Mouse (Mus musculus) midbrain, embryonic 11.5 days (tissue): ENCODE results near the gene Erv3. TPM values are rescaled to one million over a fixed set of nuclear protein-coding genes. Genes with fewer than 3 reads are reported as not detected.

Experiments
- ATAC-seq: fragments of 200-750 bp; cut with Nextera tagmentation; 2 replicates; pipeline ENCODE4 v1.8.0; 2017; ENCODE audit warnings: moderate TSS enrichment, moderate library complexity; ENCODE audit not compliant: low FRiP score
- DNase-seq: peaks from one replicate; pipeline ENCODE4 v3.0.0; 2015; ENCODE audit warnings: low spot score; ENCODE audit errors: missing footprints
- H3K27ac ChIP-seq: fragments of 300-500 bp; sonication (generic); 2 replicates; pipeline ENCODE4 v1.5.1; 2014; ENCODE audit warnings: low read depth, low read length
- H3K27me3 ChIP-seq: fragments of 300-500 bp; sonication (generic); 2 replicates; pipeline ENCODE4 v1.6.1; 2014; ENCODE audit warnings: mild to moderate bottlenecking, low read length, moderate library complexity, mixed read lengths; ENCODE audit not compliant: control insufficient read depth, insufficient read depth
- H3K36me3 ChIP-seq: fragments of 300-500 bp; sonication (generic); 2 replicates; pipeline ENCODE4 v1.6.1; 2014; ENCODE audit warnings: mild to moderate bottlenecking, low read length, moderate library complexity, mixed read lengths; ENCODE audit not compliant: control insufficient read depth, insufficient read depth
- H3K4me1 ChIP-seq: fragments of 300-500 bp; sonication (generic); 2 replicates; pipeline ENCODE4 v1.6.1; 2014; ENCODE audit warnings: low read length; ENCODE audit not compliant: control insufficient read depth, insufficient read depth
- H3K4me2 ChIP-seq: fragments of 300-500 bp; sonication (generic); 2 replicates; pipeline ENCODE4 v1.6.1; 2014; ENCODE audit warnings: mild to moderate bottlenecking, moderate library complexity
- H3K4me3 ChIP-seq: fragments of 300-500 bp; sonication (generic); 2 replicates; pipeline ENCODE4 v1.5.1; 2014; ENCODE audit warnings: low read depth, low read length
- H3K9ac ChIP-seq: fragments of 300-500 bp; sonication (generic); 2 replicates; pipeline ENCODE4 v1.6.1; 2014; ENCODE audit warnings: low read length
- H3K9me3 ChIP-seq: fragments of 300-500 bp; sonication (generic); 2 replicates; pipeline ENCODE4 v1.6.1; 2016; ENCODE audit warnings: low read length; ENCODE audit not compliant: control insufficient read depth
- WGBS: fragments of 180-500 bp; shearing (Covaris S2); extraction: QIAGEN DNeasy Blood & Tissue Kit; methylation state at CpG from one replicate; pipeline ENCODE4 v1.1.7; 2014; 5-methylcytosine and 5-hydroxymethylcytosine counted together
- polyA plus RNA-seq: library from polyadenylated mRNA; unstranded; fragments of >200 nt; fragmentation: Nextera tagmentation; extraction: Ambion mirVana; gene quantifications from 2 replicates; pipeline ENCODE4 v1.2.1, GENCODE M21; 2014

The Erv3 gene
- not detected in 2 replicates for polyA plus RNA-seq

DNA sequence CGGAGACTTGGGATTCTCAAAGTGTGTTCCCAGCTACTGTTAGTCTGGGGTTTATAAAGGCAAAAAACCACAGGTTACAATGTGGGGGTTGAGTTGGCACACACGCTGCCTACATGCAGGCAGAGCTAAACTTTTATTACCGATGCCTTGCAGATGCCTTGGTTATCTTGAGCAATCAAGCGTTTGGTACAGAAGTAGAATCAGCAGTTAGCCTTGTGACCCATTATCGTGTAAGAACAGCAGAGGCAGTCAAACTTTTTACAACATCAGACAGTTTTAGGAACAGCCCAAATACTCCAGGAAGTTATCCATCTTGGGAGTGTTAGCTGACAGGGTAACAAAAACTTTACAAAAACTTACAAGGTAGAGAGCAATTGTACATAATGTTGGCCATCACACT, at the start of gene Erv3:
TSS of gene Erv3 (minus strand) at position 27 of the 400 bp plus-strand sequence.
- WGBS, result 94% methylated on average over 5 of the region's 5 CpGs
- Histone ChIP-seq H3K4me2 (no peak within 1 kb of the TSS), H3K9me3 (no peaks in the 10 kb centered on the region), H3K27me3 (no peaks in the 10 kb centered on the region), H3K4me3 (no peak within 1 kb of the TSS), H3K9ac (no peak within 1 kb of the TSS), H3K4me1 (peaks cover 3% of the 10 kb centered on the region; the same call in 1 of the 2 replicates), H3K36me3 (no peaks in the 10 kb centered on the region), H3K27ac (no peak within 1 kb of the TSS)
- ATAC-seq (no peak), DNase-seq (no peak)

DNA sequence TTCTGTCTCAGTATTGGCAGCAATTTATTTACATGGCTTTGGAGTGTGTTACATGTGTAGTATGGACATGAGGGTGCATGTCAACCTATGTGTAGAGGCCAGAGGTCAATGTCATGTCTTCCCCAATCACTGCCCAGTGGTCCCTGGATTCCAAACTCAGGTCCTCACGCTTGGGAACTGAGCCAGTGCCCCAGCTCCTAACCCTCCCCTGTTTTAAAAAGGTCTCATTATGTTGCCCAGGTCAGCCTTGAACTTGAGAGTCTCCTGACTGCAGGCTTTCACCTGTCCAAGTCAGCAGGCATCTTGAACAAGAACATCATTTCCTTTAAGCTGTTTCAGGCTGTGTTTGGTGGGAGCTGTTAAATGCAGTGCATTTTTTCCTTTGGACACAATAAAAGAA, 49.4 kb upstream of the Erv3 start:
- no peak overlapping the region for H3K9ac ChIP-seq
- no peak overlapping the region for H3K4me3 ChIP-seq
- H3K4me1 ChIP-seq, result 0 out of 2 replicates have a peak, but pooled peaks cover 2% of the 10 kb centered on the region
- DNase-seq, result no peak
- ATAC-seq, result 0 out of 2 replicates have a peak, but pooled peaks have one; percentile 1
- no peaks in the 10 kb centered on the region for H3K36me3 ChIP-seq
- WGBS, result 73% methylated on average over 1 of the region's 1 CpGs
- H3K9me3 ChIP-seq, result no peaks in the 10 kb centered on the region
- H3K27me3 ChIP-seq, result peaks cover 3% of the 10 kb centered on the region; the same call in 1 of the 2 replicates
- H3K4me2 ChIP-seq, result no peak overlapping the region
- H3K27ac ChIP-seq, result no peak overlapping the region

DNA sequence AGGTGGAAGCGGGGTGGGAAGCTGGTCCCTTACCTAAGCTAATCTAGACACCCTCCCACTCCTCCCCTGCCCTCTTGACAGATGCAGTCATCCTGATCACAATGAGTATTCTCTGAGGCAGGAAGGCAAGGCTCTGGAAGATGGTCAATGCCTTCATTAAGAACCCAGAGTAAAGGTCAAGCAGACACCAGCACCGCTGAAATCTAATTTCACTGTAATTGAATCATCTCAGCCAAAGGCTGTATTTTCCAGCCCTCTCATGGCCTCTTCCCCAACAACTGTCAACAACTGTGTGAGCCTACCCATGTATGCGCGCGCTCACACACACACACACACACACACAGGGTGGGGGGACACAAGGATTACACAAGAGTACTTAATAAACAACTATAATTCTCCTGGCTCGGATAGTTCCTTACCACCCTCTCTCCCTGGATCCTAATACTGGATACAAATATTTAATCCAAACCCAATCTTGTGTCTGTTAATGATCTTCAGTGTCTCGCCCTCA, 48.9 kb upstream of the Erv3 start:
- H3K36me3 ChIP-seq, result no peaks in the 10 kb centered on the region
- no peak overlapping the region for H3K4me3 ChIP-seq
- 87% methylated on average over 7 of the region's 7 CpGs for WGBS
- DNase-seq (peak; percentile 62), ATAC-seq (no peak)
- no peak overlapping the region for H3K4me2 ChIP-seq
- H3K27ac ChIP-seq, result no peak overlapping the region
- 0 out of 2 replicates have a peak, but pooled peaks cover 2% of the 10 kb centered on the region for H3K4me1 ChIP-seq
- H3K9ac ChIP-seq, result no peak overlapping the region
- H3K9me3 ChIP-seq, result no peaks in the 10 kb centered on the region
- H3K27me3 ChIP-seq, result peaks cover 3% of the 10 kb centered on the region; the same call in 1 of the 2 replicates

DNA sequence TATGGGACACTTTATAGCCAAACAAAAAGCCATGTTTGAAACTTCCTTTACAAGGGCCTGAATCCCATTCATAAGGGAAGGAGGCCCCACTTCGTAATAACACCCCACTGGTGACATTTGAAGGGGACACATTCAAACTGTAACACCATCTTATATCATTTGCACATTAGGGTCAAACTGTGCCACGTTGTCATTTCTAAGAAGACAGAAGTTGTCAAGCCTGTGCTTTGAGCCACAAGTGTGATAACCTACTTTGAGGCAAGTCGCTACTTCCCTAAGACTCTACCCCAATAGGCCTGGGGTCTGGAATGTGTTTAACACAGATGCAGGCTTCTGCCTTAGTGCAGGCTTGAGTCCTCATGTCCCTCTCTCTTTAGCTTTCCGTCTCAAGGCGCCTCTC, 47.8 kb upstream of the Erv3 start:
- ATAC-seq (no peak), DNase-seq (peak; percentile 56)
- H3K27ac ChIP-seq, result no peak overlapping the region
- no peak overlapping the region for H3K4me2 ChIP-seq
- no peak overlapping the region for H3K9ac ChIP-seq
- H3K36me3 ChIP-seq, result no peaks in the 10 kb centered on the region
- no peaks in the 10 kb centered on the region for H3K9me3 ChIP-seq
- 0 out of 2 replicates have a peak, but pooled peaks cover 2% of the 10 kb centered on the region for H3K4me1 ChIP-seq
- peaks cover 3% of the 10 kb centered on the region; the same call in 1 of the 2 replicates for H3K27me3 ChIP-seq
- 88% methylated on average over 5 of the region's 5 CpGs for whole genome bisulfite sequencing
- H3K4me3 ChIP-seq, result no peak overlapping the region

DNA sequence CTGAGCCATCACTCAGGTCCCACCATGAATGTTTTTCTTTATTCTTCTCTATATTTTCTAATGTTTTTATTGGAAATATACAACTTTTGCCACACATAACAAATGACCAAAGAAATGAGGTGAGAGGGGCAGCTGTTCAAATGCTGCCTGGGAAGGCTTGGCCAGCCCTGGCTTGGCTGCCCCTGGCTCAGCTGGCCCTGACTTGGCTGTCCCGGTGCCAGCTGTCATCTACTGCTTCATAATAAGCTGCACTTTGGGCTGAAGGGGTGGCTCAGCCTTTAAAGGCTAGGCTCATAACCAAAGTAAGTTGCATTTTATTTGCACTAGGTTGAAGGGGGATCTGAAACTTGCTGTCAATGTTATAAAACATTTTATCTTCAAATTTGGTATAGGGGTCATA, 47.3 kb upstream of the Erv3 start:
- 0 out of 2 replicates have a peak, but pooled peaks cover 2% of the 10 kb centered on the region for H3K4me1 ChIP-seq
- H3K4me2 ChIP-seq, result no peak overlapping the region
- H3K9ac ChIP-seq, result no peak overlapping the region
- ATAC-seq (no peak), DNase-seq (no peak)
- H3K27ac ChIP-seq, result no peak overlapping the region
- WGBS, result 73% methylated on average over 1 of the region's 1 CpGs
- H3K36me3 ChIP-seq, result no peaks in the 10 kb centered on the region
- H3K9me3 ChIP-seq, result no peaks in the 10 kb centered on the region
- peaks cover 3% of the 10 kb centered on the region; the same call in 1 of the 2 replicates for H3K27me3 ChIP-seq
- no peak overlapping the region for H3K4me3 ChIP-seq

DNA sequence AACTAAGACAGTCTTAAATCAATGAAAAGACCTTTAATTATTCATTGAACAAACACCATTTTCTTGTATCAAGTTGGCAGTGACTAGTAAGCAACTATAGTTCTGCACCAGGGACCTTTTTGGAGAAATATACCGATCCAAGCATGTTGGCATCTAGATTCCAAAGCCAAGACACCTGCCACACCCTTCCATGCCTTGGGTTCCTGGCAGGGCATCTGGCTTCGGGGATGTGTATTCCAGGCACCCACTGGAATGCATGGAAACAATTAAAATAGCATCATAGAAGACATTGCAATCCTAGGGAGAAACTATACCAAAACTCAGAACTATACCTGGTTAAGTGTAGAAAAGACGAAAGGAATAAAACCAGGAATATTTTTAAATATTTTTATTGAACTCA, 46.7 kb upstream of the Erv3 start:
- H3K9ac ChIP-seq, result no peak overlapping the region
- no peaks in the 10 kb centered on the region for H3K9me3 ChIP-seq
- WGBS, result 92% methylated on average over 3 of the region's 3 CpGs
- no peak overlapping the region for H3K27ac ChIP-seq
- H3K36me3 ChIP-seq, result no peaks in the 10 kb centered on the region
- H3K4me2 ChIP-seq, result no peak overlapping the region
- 0 out of 2 replicates have a peak, but pooled peaks cover under 1% of the 10 kb centered on the region for H3K4me1 ChIP-seq
- DNase-seq (peak; percentile 26), ATAC-seq (no peak)
- peaks cover 3% of the 10 kb centered on the region; the same call in 1 of the 2 replicates for H3K27me3 ChIP-seq
- H3K4me3 ChIP-seq, result no peak overlapping the region

DNA sequence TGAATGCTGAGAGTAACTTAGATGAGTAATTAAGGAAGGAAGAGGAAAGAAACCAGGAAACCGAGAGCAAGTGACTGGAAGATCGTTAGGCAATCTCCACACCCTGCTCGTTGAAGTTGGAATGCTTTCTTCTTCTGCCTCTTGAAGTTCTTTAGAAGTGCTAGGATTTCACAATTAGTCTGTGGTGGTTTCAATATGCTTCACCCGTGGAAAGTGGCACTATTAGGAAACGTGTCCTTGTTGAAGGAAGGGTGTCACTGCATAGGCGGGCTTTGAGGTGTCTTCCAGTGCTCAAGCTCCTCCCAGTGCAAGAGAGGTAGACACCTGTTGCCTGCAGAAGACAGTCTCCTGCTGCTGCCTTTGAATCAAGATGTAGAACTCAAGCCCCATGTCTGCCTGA, 46.2 kb upstream of the Erv3 start:
- 84% methylated on average over 6 of the region's 6 CpGs for whole genome bisulfite sequencing
- no peak for ATAC-seq
- Histone ChIP-seq H3K4me1 (no peaks in the 10 kb centered on the region), H3K36me3 (no peaks in the 10 kb centered on the region), H3K9ac (no peak overlapping the region), H3K27me3 (peaks cover 2% of the 10 kb centered on the region; the same call in 1 of the 2 replicates), H3K4me2 (no peak overlapping the region), H3K27ac (no peak overlapping the region), H3K9me3 (no peaks in the 10 kb centered on the region), H3K4me3 (no peak overlapping the region)
- DNase-seq, result no peak

DNA sequence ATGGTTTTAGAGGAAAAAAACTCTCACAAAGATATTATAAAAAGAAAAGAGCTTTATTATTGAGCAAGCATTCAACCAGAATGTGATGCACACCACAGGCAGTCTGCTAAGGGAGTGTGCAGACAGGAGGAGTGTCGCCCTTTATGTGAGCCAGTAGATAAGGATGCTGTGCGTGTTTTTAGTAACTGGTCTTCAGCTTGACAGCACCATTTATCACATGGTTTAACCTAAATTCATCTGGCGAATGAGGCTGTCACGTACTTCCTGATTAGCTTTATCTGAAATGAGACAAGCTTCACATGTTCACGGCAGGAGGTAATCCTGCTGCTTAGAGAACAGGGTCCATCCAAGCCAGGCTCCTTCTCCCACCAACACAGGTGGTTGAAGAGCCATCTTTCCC, 45.5 kb upstream of the Erv3 start:
- ATAC-seq (no peak), DNase-seq (no peak)
- no peak overlapping the region for H3K27ac ChIP-seq
- H3K4me2 ChIP-seq, result no peak overlapping the region
- no peaks in the 10 kb centered on the region for H3K9me3 ChIP-seq
- H3K4me3 ChIP-seq, result no peak overlapping the region
- no peaks in the 10 kb centered on the region for H3K4me1 ChIP-seq
- WGBS, result 74% methylated on average over 5 of the region's 5 CpGs
- H3K27me3 ChIP-seq, result no peaks in the 10 kb centered on the region
- no peak overlapping the region for H3K9ac ChIP-seq
- no peaks in the 10 kb centered on the region for H3K36me3 ChIP-seq

DNA sequence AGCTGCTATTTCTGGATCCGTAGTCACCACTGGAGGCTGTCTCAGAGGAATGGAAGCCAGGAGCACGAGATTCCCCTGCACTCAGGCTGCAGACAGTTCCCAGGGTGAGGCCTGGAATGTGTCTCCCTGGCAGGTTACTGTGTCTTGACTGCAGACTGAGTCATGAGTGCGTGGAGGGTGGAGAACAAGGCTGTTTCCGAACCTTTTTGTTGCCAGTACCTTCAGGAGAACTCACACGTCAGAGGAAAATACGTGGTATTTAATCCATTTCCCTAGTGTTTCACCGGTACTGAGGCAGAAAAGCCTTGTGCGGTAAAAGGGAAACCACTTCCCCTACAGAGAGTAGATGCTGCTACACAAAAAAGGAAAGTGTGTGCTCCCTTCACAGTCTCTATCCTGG, 43.3 kb upstream of the Erv3 start:
- ATAC-seq (no peak), DNase-seq (peak; percentile 12)
- Histone ChIP-seq H3K27ac (no peak overlapping the region), H3K9ac (no peak overlapping the region), H3K27me3 (no peaks in the 10 kb centered on the region), H3K4me3 (no peak overlapping the region), H3K9me3 (no peaks in the 10 kb centered on the region), H3K4me1 (no peaks in the 10 kb centered on the region), H3K4me2 (no peak overlapping the region), H3K36me3 (no peaks in the 10 kb centered on the region)
- WGBS, result 55% methylated on average over 8 of the region's 8 CpGs
